Mouse (Mus musculus) right cerebral cortex, postnatal 36 days (tissue): ENCODE data around the gene Baz2b.

Experiments
- DNase-seq, 2 experiments: peaks; one replicate each; pipeline ENCODE4 v3.0.0; 2022; ENCODE audit warnings: low spot score in 2 of 2, mixed read lengths in 1 of 2

The Baz2b gene

DNA sequence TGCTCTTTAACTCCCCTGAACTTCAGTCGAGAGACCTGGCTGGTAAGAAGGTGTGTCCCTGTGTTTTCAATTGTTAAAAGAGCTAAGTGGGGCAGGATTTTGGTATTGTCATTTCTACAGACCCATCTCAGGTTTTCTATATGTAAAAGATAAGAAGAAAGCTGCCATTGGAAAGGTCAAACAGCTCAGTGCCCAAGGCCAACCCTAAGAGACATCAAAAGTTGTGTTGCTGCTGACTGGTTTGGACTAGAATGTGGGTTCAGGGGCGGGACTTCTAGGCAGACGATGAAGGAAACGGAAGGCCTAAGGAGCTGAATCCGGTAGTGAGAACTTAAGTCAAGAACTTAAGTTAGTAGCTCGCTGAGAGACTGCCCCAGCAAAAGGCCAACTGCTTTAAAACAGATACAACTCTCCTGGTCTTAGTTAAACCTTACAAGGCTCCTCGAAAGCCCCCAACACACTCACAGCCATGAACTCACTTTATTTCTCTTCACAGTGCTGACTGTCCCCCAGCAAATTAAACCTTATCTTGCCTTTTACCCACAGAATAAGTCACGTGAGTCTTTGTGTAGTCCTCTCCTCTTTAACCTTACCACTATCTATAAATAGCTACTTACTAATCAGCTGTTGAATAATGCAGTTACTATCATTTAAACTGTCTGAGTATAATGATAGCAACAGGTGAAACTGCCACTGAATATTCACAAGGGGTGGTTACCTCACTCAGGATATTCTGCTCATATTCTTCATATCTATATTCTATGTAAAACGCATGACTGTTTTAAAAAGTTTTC lies 158.8 kb downstream of the Baz2b start:
- DNase-seq: no peak

DNA sequence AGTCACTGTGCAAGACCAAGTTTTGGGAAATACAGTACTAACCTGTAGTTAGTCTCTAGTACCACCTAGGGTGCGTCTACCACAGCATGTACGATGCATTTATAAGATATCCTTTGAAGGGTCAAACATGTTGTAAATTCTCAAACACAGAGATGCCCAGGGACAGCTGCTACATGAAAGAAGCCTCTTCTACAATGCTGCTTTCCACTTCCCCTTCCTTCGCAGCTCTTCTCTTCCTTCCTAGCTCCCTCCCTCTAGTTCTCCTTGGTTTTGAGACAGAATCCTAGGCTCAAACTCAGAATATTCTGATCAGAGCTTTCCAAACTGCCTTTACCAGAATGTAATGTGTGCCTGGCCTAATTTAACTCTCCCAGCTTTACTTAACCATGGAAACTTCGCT lies 159.8 kb downstream of the Baz2b start:
- DNase-seq: no peak

DNA sequence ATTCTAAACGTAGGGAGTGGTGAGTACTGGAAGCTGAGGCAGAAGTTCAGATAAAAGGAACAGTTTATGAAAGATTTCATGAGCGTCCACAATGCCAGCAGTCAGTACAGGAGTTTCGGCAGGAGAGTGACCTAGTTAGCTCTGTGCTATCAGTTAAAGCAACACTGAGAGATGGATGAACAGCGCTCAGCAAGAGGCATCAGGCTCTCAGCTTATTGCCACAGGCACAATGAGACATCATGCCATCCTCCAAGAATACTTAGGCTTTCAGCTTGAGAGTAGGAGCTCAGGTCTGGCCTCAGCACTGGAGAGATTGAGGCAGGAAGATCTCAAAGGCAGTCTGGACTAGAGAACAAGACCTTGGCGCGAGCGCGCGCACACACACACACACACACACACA lies 160.3 kb downstream of the Baz2b start:
- no peak for DNase-seq

DNA sequence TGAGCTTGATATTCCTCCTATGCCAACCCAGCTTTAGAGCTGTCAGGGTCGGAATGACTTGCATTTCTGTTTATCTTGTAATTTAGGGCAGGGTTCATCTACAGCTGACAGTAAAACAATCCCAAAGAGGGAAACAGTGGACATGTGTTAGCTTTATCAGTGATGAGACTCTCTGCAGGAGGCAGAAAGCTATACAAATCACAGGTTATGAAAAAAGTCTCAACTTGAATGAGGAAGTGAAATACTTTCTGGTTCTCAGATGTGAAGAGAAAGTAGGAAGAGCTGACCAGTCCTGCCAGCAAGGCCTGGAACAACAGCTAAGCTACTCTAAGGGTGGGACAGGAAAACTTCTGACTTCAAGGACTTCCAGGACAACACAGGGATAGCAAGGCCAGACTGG lies 163.6 kb downstream of the Baz2b start:
- DNase-seq: no peak

GRCm38 (mm10) chr2:60044988-60045387 lies 164.7 kb downstream of the Baz2b start:
- no peak for DNase-seq

DNA sequence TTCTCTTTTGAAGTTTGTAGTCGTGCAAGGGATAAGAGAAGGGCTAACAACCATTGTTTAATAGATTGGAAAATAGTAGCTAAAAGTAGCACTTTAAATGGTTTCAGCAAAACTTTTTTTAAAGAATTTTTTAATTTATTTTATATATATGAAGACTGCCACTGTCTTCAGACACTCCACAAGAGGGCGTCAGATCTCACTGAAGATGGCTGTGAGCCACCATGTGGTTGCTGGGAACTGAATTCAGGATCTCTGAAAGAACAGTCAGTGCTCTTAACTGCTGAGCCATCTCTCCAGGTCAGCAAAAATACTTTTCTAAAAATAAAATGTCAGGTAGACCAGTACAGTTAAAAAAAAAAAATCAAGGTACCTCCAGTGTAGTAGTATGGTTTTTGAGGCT lies 165.1 kb downstream of the Baz2b start:
- no peak for DNase-seq

DNA sequence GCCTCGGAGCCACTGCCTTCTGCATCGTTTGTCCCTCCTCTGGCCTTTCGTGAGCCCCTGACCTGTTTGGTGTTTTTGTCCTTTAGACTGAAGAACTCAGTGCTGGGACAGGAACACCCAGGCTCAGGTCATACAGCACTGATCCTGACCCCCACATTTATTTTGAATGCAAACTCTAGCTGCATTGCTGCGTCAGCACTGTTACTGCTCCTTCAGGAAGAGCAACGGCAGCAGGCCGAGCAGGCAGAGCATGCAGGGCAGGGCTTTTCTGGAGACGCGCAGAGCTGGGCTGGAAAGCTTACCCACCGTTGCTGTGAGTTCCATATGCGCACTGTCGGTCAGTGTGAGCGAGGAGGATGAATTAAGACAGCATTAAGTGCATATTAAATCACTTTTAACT lies 166.9 kb downstream of the Baz2b start:
- no peak for DNase-seq

- DNase-seq: no peak
Observed at GRCm38 (mm10) chr2:60041485-60042274, 168.0 kb downstream of the Baz2b start.

- no peak for DNase-seq
Observed at GRCm38 (mm10) chr2:60040162-60040561, 169.5 kb downstream of the Baz2b start.

DNA sequence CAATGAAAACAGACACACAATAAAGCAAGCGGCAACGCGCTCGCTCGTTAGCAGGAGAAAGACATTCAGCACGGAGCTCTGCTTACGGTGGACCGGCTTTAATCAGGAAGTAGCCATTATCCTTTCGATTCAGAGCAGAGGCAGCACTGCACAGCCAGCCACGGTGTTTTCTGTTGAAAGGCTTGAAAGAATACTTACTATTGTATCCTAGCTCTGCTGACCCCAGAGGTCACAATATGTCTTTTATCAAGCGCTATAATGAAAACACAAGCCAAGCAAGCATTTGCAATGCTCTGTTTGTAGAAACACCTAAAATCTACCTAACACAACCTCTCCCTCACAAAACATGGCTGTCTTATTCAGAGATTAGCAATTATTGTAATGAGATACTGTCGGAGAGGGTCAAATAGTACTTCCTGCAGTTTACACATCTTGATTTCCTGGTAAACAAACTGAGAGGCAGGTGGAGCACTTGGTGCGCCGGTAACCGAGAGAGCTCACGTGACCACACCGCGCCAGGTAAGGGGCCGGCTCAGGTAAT lies 172.6 kb downstream of the Baz2b start:
- no peak for DNase-seq

- no peak for DNase-seq
Observed at GRCm38 (mm10) chr2:60036361-60036760, 173.3 kb downstream of the Baz2b start.

- DNase-seq: no peak
Observed at GRCm38 (mm10) chr2:60030991-60031390, 178.6 kb downstream of the Baz2b start.

- no peak for DNase-seq
Observed at GRCm38 (mm10) chr2:60029020-60029419, 180.6 kb downstream of the Baz2b start.

DNA sequence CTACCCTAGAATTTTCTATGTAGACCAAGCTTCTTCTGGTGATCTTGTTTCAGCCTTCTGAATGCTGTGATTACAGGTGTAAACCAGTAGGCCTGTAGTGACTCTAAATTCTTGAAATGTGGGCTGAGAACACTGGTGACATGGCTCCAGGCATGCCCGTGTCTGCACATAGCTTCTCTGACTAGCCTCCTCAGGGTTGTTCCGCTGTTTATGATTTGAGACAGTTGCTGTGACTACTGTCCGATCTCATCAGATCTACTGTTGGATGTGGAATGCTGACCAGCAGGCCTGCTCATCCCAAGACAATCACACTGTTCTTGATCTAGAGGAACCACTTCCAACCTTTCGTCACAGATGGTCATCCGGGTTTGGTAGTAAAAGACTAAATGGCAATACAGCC lies 182.5 kb downstream of the Baz2b start:
- no peak for DNase-seq

DNA sequence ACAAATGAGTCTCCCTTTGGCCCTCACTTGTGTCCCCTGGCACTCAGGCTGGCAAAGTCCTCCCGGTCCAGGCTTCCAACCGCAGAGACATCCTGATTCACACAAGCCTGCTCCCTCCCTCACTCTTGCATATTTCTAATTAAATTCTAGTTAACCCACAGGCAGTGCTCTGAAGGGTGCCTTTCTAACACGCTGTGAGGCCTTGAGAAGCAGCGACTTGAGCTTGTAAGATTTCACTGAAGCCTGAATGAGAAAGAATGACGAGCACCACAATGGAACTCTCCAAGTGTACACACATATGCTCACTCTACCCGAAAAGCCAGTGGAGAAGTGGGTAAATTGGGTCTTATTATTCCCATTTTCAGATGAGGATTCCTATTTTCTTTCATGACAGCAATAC lies 183.1 kb downstream of the Baz2b start:
- no peak for DNase-seq

- no peak for DNase-seq
Observed at GRCm38 (mm10) chr2:60023777-60024176, 185.9 kb downstream of the Baz2b start.

DNA sequence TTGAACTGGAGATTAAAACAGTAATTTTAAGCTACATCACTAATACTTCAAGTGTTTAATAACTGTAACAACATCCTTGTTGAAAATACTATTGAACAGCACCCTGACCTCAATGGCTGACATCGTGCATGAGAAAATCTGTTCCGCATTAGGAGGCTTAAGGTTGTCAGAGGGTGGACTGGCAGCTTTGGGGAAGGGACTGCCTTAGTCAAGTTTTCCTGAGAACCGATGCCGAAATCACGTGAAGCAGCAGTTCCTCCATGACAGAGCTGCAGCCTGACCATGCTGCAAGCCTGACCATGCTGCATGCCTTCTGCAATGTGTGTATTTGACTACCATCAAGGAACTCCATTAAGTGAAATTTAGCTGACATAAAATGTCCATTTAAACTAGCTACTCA lies 188.1 kb downstream of the Baz2b start:
- no peak for DNase-seq

DNA sequence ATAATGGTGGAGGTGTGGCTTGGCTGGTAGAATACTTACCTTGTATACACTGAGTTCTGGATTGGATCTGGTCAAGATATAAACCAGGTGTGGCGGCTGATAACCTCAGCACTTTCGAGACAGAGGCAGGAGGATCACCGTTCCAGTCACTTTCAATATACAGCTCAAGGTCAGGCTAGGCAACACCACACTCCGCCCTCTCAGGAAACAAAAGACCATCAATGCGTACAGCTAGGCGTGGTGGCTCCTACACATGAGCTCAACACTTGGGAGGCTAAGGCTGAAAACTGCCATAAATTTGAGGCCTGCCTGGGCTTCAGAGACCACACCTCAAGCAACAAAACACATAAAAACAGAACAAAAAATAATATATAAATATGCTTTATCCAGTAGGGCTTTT lies 188.5 kb downstream of the Baz2b start:
- no peak for DNase-seq

DNA sequence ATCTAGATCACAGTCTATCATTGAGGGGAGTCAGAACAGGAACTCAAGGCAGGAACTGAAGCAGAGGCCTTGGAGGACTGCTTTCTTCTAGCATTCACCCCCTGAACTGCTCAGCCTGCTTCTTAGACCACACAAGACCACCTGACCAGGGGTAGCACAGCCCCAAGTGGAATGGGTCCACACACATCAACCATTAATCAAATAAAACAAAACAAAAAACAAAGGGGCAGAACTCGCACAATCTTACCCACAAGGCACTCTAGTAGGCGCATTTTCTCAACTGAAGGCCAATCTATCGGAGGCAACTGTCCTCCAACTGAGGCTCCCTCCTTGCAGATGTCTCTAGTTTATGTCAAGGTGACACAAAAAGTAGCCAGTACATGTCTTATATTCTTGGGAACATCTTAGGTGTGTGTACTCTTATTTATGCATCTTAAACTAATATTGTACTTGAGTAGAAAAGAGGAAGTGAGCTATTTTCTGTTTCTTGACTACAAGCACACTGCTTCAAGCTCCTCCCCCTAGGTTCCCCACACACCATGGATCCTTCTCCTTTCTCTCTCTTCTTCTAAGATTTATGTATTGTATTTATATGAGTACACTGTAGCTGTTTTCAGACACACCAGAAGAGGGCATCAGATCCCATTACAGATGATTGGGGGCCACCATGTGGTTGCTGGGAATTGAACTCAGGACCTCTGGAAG lies 189.9 kb downstream of the Baz2b start:
- DNase-seq: no peak

DNA sequence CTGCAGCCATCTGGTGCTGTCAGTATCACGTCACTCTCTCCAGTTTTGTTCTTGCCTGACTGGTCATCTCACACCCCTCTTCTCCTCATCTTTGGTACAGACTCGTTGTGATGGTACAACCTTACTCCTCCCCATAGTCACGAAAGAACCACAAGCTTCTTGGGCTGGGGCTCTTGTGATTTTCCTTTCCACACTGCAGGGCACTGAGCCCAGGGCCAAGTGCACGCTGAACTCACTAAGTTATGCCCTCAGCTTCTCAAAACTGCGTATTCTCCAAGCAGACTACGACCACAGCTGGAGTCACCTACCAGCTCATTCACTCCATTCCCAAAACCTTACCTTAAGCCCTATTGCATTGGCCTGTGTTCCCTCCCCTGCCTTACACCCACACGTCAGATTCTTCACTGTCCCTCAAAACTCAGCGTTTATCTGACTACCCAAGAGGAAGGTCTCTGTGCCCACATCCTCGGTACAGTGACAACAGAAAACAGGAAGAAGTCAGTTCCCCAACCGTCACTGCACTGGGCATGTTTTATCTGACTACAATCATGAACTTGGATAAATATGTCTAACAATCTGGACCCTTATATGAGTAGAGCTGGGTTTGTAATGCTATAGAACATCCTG lies 190.7 kb downstream of the Baz2b start:
- DNase-seq: no peak

DNA sequence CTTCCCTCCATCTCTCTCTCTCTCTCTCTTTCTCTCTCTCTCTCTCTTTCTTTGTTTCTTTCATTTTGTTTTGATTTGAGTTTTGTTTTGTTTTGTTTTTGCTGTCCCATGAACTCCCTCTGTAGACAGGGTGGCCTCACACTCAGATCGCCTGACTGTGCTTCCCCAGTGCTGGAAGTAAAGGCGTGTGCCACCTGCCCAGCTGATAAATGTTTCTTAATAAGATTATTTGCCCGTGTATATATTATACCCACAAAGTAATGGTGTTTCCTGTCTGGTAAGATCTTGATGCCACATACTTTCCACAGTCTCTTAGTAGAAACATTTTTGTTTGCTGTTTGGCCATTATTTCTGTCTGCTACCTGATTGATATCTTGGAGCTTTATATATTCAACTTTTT lies 198.1 kb downstream of the Baz2b start:
- DNase-seq: no peak

DNA sequence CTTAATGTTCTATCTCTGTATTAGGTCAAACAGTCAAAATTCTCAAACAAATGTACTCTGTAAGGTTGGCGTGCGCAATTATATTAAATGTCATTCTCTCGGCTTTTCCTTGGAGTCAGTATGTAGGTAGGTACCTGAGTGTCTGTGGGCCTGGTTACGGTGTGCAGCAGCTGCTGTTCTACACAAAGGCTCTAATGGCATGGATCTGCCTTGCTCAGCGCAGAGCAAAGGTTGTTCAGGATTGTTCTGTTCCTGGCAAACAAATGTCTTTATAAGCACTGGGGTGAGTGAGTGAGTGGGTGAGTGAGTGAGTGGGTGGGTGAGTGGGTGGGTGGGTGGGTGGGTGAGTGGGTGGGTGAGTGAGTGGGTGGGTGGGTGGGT lies 206.0 kb downstream of the Baz2b start:
- no peak for DNase-seq
